Mouse (Mus musculus) thymus, postnatal 0 days (tissue): ENCODE results near the gene Ints5. TPM values are rescaled to one million over a fixed set of nuclear protein-coding genes. Genes with fewer than 3 reads are reported as not detected.
"Not testable (repeated sequence)": the region's sequence is repeated elsewhere in the genome, so short reads cannot be mapped to it uniquely, and the experiment has no call there.

ENCODE experiments used
- DNase-seq: peaks from one replicate; pipeline ENCODE4 v3.0.0-alpha.2; 2015; ENCODE audit warnings: low spot score
- polyA plus RNA-seq: library from polyadenylated mRNA; unstranded; fragments of >200 nt; fragmentation: Nextera tagmentation; extraction: Ambion mirVana; gene quantifications from 2 replicates; pipeline ENCODE4 v1.2.1, GENCODE M21; 2015

The Ints5 gene
- polyA plus RNA-seq, 1 experiment from 2014 or later = 32.4 TPM

DNA sequence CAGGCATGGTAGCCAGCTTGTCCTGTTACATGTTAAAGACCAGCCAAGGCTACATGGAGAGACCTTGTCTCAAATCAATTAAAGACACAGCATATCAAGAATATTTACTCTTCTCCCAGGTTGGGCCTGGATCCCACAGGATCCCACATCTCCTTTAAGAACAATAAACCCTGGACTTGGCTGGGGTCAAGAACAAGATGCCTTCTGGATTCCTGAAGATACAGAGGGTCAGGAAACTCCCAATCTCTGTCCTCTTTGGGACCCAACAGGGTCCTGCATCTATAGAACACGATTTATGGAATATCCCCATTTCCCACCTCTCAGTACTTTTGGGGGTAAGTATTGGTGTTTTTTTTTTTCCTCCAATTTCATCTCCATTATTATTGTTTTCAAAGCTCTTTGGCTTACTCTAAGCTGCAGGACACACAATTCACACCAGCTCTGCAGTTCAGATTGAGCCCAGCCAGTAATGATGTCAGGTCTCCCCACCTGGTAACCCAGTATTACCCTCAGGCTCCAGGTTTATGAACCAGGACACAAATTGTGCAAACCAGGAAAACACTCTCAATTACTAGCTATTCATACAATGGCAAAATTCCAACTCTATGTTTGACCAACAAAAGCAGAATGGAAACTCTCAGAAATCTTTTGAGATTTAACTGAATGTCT, 5.8 kb upstream of the Ints5 start:
- DNase-seq = no peak

DNA sequence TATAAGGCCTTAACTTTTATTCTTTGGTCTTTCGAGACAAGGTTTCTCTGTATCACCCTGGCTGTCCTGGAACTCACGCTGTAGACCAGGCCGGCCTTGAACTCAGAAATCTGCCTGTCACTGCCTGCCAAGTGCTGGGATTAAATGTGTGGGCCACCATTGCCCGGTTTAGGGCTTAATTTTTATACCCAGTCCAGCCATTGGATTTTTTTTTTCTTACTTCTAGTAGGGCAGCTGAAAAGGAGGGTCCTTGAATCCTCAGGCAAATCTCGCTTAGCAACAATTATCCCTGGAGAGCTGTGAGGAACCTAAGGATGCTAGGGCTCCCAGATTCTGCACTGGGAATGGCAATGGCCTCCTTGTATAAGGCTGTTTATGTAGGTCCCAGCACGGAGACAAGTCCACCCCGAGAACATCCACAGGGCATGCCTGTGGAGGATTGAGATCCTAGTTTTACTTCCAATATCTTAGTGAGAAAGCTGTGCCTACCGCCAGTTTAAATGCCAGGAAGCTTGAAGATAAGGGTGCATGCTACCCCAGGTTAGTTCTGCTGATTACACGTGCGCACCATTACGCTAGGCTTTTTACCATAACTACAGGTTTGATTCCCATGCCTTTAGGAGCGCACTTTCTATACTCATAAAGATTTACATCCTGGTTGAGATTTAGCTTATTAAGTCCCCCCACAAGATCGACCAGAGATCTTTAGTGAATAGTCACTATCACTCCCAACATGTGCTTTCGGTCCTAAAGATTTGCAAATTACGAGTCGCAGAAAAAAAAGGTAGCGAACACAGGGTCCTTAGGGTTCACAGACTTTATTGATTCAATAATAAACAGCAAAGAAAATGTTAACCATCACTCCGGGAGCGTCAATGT, 5.0 kb upstream of the Ints5 start:
- DNase-seq = no peak

DNA sequence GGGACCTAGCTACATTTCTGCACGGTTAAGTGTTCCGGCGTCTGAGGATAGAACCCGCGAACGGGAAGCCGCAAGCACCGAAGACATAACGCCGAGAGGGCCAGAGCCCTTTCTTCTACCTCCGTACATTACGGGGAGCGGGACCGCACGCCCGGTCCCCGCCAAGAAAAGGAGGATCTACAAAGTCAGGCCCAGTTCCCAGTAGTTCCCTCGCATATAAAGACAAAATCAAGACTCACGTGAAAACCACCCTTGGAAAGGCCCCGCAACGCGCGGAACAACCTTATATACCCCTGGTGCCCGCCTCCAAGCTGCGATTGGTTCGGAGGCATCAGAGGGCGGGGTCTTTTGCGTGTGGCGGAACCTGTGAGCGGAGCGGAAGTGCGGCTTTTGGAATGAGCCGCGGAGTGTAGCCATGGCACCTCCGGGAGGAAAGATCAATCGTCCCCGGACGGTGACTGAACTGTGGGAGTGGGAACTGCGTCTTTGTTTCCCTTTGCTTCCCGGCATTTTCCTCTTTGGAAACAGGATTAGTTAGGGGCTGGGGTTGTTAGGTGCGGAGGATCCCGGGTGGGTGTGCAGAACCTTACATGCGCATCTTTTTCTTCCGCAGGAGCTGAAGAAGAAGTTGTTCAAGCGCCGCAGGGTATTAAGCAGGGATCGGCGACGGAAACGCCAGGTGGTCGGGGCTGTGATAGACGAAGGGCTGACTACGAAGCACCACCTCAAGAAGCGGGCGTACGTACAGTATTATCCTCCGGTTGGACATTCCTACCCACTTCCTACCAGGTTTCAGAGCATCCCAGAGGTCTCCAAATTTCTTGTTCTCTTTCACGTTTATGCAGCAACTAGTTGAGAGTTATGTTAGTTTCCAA, 4.1 kb upstream of the Ints5 start, which contains the start of the genes 1810009A15Rik and Gm49416:
TSS of gene 1810009A15Rik (plus strand) at position 343 of the 875 bp plus-strand sequence.
TSS of gene Gm49416 (plus strand) at position 416 of the 875 bp plus-strand sequence.
- DNase-seq = peak; percentile 97

DNA sequence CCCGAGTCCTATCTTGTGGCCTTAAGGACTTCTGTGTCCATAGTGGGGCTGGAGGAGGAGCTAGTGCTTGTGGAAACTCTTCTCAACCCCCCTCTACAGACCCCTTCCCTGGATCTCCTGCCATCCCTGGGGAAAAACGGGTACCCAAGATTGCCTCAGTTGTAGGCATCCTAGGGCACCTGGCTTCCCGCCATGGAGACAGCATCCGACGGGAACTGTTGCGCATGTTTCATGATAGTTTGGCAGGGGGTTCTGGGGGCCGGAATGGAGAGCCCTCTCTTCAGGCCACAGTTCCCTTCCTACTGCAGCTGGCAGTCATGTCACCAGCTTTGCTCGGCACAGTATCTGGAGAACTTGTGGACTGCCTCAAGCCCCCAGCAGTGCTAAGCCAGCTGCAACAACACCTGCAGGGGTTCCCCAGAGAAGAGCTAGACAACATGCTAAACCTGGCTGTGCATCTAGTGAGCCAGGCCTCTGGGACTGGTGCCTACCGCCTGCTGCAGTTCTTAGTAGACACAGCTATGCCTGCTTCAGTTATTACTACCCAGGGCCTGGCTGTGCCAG, 2.7 kb downstream of the Ints5 start:
- DNase-seq = no peak

DNA sequence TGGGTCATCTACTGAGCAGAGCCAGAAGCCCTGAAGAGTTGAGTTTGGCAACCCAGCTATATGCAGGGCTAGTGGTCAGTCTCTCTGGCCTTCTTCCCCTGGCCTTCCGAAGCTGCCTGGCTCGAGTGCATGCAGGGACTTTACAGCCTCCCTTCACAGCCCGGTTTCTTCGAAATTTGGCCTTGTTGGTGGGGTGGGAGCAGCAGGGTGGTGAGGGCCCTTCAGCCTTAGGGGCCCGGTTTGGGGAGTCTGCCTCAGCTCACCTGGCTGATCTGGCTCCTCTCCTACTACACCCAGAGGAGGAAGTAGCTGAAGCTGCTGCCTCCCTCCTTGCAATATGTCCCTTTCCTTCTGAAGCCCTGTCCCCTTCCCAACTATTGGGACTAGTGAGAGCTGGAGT, 3.4 kb downstream of the Ints5 start:
- not testable (repeated sequence) for DNase-seq

DNA sequence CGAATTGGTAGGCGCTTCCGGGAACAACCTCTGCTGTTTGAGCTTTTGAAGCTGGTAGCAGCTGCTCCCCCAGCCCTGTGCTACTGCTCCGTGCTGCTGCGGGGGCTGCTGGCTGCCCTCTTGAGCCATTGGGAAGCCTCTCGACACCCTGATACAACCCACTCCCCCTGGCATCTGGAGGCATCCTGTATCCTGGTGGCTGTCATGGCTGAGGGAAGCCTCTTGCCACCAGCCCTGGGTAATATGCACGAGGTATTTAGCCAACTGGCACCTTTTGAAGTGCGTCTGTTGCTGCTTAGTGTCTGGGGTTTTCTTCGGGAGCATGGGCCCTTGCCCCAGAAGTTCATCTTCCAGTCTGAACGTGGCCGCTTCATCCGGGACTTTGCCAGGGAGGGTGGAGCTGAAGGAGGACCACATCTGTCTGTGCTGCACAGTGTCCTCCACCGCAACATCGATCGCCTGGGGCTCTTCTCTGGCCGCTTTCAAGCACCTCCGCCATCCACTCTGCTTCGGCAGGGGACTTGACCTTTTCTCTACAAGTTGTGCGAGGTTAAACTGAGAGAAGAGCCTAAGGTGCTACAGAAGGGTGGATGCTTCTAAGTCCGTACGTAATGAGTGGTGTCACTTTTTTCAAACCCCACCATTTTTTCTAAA, 4.5 kb downstream of the Ints5 start:
- DNase-seq = peak; percentile 9

DNA sequence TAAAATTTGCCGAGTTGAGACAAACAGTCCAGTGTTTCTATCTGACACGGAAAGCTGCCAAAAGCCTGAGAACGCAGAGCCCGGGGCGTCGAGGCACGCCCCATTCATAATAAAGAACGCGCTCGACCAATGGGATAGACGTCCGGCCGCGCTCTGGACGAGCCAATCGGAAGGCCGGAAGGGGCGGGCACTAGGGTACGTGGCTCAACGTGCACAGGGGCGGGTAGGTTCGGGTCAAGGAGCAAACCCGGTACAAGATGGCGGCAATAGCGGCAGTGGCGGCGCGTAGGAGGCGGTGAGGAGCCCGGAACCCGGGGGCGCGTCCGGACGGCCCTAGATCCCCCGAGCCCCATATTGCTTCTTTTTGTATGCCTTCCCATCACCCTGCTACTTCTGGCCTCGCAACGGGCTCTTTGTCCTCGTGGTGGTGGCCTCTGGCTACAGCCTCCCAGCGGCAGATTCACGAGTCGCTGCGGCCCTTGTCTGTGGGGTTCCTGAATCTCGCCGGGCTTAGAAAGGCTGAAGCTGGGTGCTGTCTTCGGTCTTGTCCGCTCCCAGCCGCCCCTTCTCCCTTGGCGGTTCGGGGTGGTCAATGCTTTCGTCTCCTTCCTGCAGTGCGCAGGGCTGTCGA, 5.2 kb downstream of the Ints5 start, which contains the start of gene Ganab:
TSS of gene Ganab (plus strand) at position 207 of the 631 bp plus-strand sequence.
- DNase-seq = peak; percentile 96

DNA sequence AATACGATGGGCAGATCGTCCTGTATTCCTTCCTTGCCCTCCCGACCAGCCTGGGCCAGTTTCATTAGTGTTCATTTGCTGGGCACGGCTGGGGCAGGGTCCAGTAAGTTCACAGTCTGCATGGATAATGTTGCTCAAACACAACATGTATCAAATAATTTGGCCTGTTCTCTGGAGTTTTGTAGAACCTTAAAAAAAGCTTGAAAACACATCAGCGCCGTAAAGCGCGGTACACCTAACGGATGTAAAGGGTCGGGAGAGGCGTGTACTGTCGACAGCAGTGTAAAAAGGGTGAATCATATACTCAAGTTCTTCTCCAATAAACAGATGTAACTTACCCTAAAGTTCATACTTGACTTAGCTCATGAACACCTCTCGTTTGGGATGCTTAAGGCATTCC, 5.8 kb downstream of the Ints5 start:
- peak; percentile 27 for DNase-seq

DNA sequence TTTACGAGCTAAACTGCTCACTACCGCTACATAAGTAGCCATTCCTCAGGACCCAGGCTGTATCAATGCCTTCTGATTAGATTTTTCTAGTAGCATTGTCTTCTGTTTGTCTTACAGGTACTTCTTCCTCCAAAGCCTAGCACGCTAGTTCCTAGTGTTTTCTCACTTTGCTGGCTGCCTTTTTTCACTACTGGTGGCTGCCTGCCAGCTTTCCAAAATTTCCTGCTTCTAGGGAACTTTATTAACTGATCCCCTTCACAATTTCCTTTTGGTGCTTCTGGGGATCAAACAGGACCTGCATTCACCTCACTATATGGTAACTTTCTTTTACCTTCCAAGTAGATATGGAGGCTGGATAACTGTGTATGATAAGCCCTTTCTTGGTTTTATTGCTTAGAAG, 6.3 kb downstream of the Ints5 start:
- DNase-seq = no peak

DNA sequence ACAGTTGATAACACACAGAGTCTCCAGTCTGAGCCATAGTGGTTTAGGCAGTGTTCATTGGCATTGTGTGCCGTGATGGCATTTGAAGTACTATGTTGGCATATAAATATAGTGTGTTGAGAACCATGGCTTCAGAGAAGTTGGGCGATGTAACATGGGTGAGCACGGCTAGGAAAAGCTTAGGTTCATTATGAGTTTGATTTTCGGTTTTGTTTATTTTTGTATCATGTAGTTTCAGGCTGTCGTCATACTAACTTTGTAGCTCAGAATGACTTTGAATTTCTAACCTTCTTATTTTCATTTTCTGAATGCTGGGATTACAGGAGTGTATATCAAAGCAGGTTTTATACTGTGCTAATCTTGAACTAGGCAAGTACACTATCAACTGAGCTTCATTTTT, 10.6 kb downstream of the Ints5 start:
- no peak for DNase-seq

DNA sequence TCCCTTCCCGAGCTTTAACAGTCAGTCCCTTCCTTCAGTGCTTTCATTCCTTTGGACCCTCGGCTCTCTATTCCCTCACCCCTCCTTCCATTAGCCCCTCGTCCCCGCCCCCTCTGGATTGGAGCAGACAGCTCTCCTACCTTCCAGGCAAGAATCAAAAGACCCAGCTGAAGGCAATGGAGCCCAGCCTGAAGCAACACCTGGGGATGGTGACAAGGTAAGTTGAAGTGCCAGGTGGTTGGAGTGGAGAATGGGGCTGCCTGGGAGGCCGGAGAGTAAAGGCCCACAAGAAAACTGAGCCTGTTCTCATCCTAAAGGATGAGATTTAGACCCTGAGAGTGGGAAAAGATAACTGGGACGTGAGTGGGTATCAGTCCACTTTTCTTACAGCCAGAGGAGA, 15.7 kb downstream of the Ints5 start:
- no peak for DNase-seq

DNA sequence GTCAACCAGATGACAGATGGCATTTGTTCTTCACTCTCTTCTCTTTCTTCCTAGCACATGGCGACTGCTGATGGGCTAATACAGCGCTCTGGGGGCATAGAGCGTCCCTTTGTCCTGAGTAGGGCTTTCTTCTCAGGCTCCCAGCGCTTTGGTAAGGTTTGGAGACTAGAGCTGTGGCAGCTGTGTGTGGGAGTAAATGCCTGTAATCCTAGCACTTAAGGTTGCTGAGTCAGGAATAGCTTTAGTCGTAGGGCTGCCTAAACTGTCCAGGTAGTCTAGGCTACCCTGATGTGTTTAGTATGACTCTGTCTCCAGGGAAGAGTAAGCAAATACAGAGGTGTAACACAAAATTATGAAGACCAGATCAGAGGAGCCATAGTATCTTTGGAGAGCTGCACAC, 19.0 kb downstream of the Ints5 start:
- no peak for DNase-seq

DNA sequence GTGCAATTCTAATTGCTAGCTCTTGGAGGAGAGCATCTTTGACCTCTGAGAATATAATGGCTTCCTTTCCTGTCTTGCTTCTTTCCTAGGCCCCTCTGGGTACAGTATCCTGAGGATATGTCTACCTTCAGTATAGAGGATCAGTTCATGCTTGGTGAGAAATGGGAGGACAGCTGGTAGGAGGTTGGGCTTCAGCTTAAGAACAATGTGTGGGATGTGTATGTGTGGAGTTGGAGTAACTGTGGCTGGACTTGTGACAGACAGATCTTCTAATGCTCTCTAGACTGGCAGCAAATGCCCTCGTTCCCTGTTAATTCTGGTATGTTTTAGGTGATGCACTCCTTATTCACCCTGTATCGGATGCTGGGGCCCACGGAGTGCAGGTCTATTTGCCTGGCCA, 21.4 kb downstream of the Ints5 start:
- no peak for DNase-seq

DNA sequence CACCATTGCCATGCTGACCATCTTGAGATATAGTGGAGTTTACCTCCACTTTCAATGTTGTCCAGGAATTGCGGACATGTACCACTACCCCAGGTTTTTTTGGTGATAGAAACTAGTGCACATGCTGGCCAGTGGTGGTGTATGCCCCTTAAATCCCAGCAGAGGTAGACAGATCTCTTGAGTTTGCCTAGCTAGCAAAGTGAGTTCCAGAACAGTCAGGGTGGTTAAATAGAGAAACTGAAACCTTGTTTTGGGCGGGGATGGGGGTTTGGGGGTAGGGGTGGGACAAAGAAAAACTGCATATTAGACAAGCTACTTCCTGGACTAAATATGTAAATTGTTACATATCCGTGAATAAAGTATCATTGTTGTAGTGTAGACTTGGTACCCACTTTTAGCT, 26.2 kb downstream of the Ints5 start:
- DNase-seq = no peak

DNA sequence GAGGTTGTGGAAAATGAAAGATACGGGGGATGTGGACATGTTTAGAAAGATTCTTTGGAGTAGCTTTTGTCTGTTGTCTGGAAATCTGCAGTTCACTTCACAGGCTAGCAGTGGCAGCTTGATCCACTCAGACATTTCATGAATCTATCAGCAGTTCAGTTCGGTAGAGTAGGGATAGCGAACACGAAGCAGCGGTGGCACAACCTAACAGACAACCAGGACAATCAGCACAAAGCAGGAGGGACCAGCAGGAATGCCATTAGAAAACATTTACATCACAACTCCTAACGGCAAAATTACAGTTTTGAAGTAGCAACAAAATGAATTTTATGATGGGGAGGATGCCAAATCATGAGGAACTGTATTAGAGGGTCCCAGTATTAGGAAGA, 26.9 kb downstream of the Ints5 start:
- DNase-seq = no peak

DNA sequence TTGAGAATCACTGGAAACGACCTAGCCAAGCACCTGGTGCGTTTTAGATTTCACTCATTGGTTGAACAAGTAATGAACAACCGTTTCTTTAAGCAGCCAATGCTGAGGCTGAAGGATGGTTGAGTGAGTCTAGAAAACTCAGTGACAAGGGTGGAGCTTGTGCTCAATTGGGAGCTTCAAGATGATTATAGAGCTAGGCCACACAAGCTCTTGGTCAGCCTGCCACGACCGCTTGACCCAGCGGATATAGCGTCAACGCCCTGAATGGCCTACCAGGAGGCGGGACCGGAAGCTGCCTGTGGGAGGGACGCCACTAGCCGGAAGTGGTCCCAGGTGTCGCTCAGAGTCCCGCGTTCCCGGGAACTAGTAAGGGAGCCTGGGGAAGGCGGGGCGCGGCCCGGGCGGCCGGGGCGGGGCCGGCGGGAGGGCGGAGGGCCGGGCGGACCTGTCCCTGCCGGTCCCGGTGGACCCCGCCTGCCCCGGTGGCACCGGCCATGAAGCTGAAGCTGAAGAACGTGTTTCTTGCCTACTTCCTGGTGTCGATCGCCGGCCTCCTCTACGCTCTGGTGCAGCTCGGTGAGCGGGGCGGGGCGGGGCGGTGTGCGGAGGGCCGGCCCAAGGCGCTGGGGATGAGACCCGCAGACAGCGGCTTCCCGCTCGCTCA, 27.4 kb downstream of the Ints5 start, which contains the start of gene B3gat3:
TSS of gene B3gat3 (plus strand) at position 302 of the 664 bp plus-strand sequence.
- DNase-seq = peak; percentile 77

DNA sequence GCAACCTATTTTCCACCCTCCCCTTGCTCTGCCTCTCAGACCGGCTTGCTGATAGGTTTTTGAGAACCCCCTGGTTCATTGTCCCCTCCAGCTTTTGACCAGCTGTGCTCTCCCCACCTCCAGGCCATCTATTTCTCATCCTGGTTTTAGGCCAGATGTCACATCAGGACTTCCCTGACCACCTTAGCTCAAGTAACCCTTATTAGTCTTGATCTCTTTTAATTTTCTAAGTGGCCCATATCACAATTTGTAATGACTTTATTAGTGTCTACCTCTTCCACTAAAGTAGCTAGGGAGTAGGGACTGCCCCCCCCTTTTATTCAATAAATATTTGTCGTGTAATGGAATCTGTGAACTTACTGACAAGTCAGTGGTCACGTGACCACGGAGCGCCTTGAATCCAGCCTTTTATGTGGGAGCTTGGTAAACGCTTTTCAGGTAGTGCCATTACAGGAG, 28.1 kb downstream of the Ints5 start:
- DNase-seq = peak; percentile 61

DNA sequence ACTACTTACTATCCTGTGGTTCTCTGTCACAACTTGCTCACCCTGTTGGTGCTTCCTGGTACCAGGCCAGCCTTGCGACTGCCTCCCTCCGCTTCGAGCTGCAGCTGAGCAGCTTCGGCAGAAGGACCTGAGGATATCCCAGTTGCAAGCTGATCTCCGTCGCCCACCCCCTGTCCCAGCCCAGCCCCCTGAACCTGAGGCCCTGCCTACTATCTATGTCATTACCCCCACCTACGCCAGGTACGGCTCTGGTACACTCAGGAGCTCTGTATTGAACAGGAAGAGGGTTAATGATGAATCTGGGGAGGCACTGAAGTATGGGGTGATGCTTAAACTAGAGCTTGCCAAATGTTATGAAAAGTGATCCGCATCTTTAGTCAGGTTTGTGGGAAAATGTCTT, 28.9 kb downstream of the Ints5 start:
- no peak for DNase-seq

DNA sequence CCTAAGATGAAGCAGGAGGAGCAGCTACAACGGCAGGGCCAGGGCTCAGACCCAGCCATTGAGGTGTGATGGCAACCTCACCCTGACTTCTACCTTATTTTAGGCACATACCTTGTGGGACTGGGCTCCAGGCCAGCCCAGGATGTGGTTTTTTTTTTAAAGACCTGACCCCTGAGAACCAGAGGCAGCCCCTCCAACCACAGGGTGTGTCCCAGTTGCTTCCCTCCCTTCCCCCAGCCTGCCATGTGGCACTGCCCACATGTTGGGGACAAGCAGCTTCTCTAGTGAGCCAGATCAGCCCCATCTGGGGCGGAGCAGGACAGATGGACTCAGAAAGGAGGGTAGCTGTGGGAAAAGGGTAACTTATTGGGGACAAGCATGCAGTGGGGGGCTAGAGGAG, 34.0 kb downstream of the Ints5 start:
- no peak for DNase-seq
